Mouse (Mus musculus) E14TG2a.4 (cell line): ENCODE data around the gene Fam120b.

Experiments used
- CTCF ChIP-seq: conservative IDR thresholded peaks from 2 replicates; pipeline ENCODE4 v1.5.1; 2014; ENCODE audit warnings: low read length
- POU5F1 ChIP-seq: IDR thresholded peaks from 2 replicates; pipeline ENCODE4 v1.6.1; 2014; ENCODE audit warnings: low read length, borderline replicate concordance

DNA sequence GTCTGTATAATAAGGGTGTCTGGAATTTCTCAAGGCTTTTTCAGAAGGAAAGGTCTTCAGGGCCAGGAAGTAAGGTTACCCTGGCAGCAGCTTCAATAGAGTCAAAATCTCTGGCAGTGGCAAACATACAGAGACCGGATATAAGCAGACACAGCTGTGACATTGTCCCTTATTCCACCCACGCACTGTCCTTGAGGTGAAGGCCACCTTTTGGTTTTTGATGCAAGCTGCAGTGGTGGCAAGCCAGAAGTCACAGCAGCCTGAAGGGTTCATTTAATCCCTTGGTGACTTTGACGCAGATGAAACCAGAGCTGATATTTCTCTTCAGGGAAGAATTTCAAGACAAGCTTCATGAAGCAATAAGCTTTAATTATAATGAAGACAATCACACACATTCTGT lies 53.6 kb downstream of the Fam120b start:
- TF ChIP-seq CTCF (no peak), POU5F1 (no peak)
